Mouse (Mus musculus): Measurements from ENCODE around the gene Rflnb. TPM values are rescaled to one million over a fixed set of nuclear protein-coding genes. Genes with fewer than 3 reads are reported as not detected.

Gene Rflnb
- polyA plus RNA-seq, 1 experiment from 2014 or later: 54.4 TPM

DNA sequence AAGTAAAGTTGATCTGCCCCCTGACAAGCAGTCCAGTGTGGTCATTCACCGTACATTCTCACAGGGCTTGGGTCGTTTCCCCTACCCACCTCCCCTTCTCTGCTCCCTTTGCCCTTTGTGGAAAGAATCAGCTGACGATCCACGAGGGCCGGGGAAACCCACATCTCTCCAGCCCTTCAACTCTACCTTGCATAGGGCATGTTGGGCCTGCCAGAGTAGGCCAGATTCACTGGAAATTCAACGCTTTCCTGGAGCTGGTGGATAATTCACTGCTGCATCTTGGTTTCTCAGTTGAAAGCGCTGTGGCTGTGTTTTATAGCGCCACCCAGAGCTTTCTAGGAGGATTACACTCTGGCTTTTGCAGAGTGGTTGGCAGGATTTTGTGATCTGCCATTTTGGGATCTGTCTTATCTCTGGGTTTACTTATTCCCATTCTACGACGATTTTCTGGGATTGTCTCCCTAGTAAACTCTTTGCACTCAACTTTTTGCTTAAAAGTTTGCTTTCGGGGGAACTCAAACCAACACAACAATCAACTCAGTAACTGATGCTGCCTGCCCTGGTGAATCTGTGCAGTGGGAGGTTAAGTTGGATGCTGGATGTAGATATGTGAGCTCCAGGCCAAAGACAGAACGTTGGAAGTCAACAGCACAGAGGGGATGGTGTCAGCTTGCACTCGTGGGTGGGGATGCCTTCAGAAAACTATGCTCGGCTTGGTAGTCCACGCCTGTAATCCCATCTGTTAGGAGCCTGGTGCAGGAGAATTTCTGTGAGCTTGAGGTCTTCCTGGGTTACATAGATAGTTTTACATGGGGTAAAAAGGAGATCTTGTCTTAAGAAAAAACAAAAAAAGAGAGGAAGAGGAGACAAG, 36.4 kb downstream of the Rflnb start:
- peak; percentile 41 for TF ChIP-seq CTCF (IDR thresholded peaks at IDR 0.05)
- TF ChIP-seq EP300 (IDR thresholded peaks at IDR 0.05): no peak
- no peaks in the 10 kb centered on the region for H3K9me3 ChIP-seq (ENCODE audit: low read length)
- no peaks in the 10 kb centered on the region for H3K27me3 ChIP-seq (replicated peaks; ENCODE audit: insufficient read depth, low read length)
- no peak overlapping the region for H3K4me2 ChIP-seq (replicated peaks; ENCODE audit: low read depth, low read length)
- no peaks in the 10 kb centered on the region for H3K36me3 ChIP-seq (ENCODE audit: insufficient read depth, low read length)
- no peak overlapping the region for H3K9ac ChIP-seq (replicated peaks; ENCODE audit: low read depth)
- H3K27ac ChIP-seq (ENCODE audit: low read length): no peak overlapping the region
- no peaks in the 10 kb centered on the region for H3K4me1 ChIP-seq (ENCODE audit: insufficient read depth, low read depth, low read length)
- 70% methylated on average over 15 of the region's 15 CpGs for WGBS
- ATAC-seq: no peak
- DNase-seq (ENCODE audit: low spot score): no peak
- H3K4me3 ChIP-seq (ENCODE audit: low read depth, low read length): no peak overlapping the region

DNA sequence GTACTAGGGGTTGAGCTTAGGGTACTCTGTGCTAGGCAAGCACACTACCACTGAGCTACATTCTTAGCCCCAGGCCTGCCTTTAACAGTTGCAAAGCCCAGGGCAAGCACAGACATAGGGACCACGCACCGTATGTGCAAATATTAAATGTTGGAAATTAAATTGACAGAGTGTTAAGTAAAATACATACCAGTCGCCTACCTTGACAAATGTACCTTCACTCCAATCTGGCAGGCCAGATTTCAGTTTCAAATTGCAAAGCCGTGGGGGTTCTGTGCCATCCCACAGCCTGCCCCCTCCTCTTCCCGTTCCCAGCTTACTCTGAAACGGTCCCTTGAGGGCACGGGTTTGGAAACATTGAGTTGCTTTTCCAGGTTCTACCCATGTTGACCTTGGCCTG, 41.6 kb downstream of the Rflnb start:
- no peak overlapping the region for H3K9ac ChIP-seq (replicated peaks; ENCODE audit: low read depth)
- no peaks in the 10 kb centered on the region for H3K9me3 ChIP-seq (ENCODE audit: low read length)
- no peak overlapping the region for H3K4me2 ChIP-seq (replicated peaks; ENCODE audit: low read depth, low read length)
- no peaks in the 10 kb centered on the region for H3K27me3 ChIP-seq (replicated peaks; ENCODE audit: insufficient read depth, low read length)
- H3K36me3 ChIP-seq (ENCODE audit: insufficient read depth, low read length): no peaks in the 10 kb centered on the region
- DNase-seq (ENCODE audit: low spot score): no peak
- TF ChIP-seq EP300 (IDR thresholded peaks at IDR 0.05) (no peak), CTCF (IDR thresholded peaks at IDR 0.05) (no peak)
- H3K27ac ChIP-seq (ENCODE audit: low read length): no peak overlapping the region
- ATAC-seq: no peak
- H3K4me1 ChIP-seq (ENCODE audit: insufficient read depth, low read depth, low read length): no peaks in the 10 kb centered on the region
- WGBS: 63% methylated on average over 7 of the region's 7 CpGs
- no peak overlapping the region for H3K4me3 ChIP-seq (ENCODE audit: low read depth, low read length)

GRCm38 (mm10) chr11:75984581-75984980, 43.0 kb downstream of the Rflnb start:
- H3K9ac ChIP-seq (replicated peaks; ENCODE audit: low read depth): no peak overlapping the region
- no peaks in the 10 kb centered on the region for H3K4me1 ChIP-seq (ENCODE audit: insufficient read depth, low read depth, low read length)
- TF ChIP-seq CTCF (IDR thresholded peaks at IDR 0.05) (no peak), EP300 (IDR thresholded peaks at IDR 0.05) (no peak)
- no peaks in the 10 kb centered on the region for H3K27me3 ChIP-seq (replicated peaks; ENCODE audit: insufficient read depth, low read length)
- no peak overlapping the region for H3K4me2 ChIP-seq (replicated peaks; ENCODE audit: low read depth, low read length)
- no peaks in the 10 kb centered on the region for H3K36me3 ChIP-seq (ENCODE audit: insufficient read depth, low read length)
- H3K4me3 ChIP-seq (ENCODE audit: low read depth, low read length): no peak overlapping the region
- no peak overlapping the region for H3K27ac ChIP-seq (ENCODE audit: low read length)
- H3K9me3 ChIP-seq (ENCODE audit: low read length): no peaks in the 10 kb centered on the region
- DNase-seq (ENCODE audit: low spot score) (no peak), ATAC-seq (no peak)
- 33% methylated on average over 1 of the region's 1 CpGs for WGBS

GRCm38 (mm10) chr11:75983194-75983593, 44.4 kb downstream of the Rflnb start:
- no peaks in the 10 kb centered on the region for H3K36me3 ChIP-seq (ENCODE audit: insufficient read depth, low read length)
- DNase-seq (ENCODE audit: low spot score) (no peak), ATAC-seq (no peak)
- H3K4me2 ChIP-seq (replicated peaks; ENCODE audit: low read depth, low read length): no peak overlapping the region
- H3K27me3 ChIP-seq (replicated peaks; ENCODE audit: insufficient read depth, low read length): no peaks in the 10 kb centered on the region
- TF ChIP-seq CTCF (IDR thresholded peaks at IDR 0.05): peak; percentile 37
- TF ChIP-seq EP300 (IDR thresholded peaks at IDR 0.05): no peak
- no peak overlapping the region for H3K4me3 ChIP-seq (ENCODE audit: low read depth, low read length)
- no peak overlapping the region for H3K27ac ChIP-seq (ENCODE audit: low read length)
- H3K9me3 ChIP-seq (ENCODE audit: low read length): no peaks in the 10 kb centered on the region
- no peaks in the 10 kb centered on the region for H3K4me1 ChIP-seq (ENCODE audit: insufficient read depth, low read depth, low read length)
- no peak overlapping the region for H3K9ac ChIP-seq (replicated peaks; ENCODE audit: low read depth)
- WGBS: 79% methylated on average over 4 of the region's 4 CpGs

DNA sequence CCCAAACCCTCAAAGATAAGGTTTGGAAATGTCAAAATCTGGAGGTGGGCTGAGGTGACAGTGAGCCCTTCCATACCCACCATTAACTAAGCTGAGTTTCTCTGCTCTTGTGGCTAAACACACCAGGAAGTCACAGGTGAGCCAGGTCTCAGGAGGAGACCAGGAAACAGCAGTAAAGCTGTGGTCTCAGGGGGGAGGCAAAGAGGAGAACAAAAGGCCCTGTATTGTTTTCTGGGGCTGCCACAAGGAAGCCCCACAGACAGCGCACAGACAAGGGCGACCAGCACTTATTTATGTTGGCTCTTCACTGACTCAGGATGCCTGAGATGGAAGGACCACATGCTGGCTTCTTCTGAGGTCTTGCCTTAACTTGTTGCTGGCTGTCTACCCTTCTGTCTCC, 47.2 kb downstream of the Rflnb start:
- no peak overlapping the region for H3K4me2 ChIP-seq (replicated peaks; ENCODE audit: low read depth, low read length)
- no peaks in the 10 kb centered on the region for H3K4me1 ChIP-seq (ENCODE audit: insufficient read depth, low read depth, low read length)
- H3K4me3 ChIP-seq (ENCODE audit: low read depth, low read length): no peak overlapping the region
- TF ChIP-seq EP300 (IDR thresholded peaks at IDR 0.05) (no peak), CTCF (IDR thresholded peaks at IDR 0.05) (no peak)
- WGBS: 19% methylated on average over 2 of the region's 2 CpGs
- ATAC-seq: no peak
- no peak overlapping the region for H3K27ac ChIP-seq (ENCODE audit: low read length)
- no peaks in the 10 kb centered on the region for H3K9me3 ChIP-seq (ENCODE audit: low read length)
- H3K36me3 ChIP-seq (ENCODE audit: insufficient read depth, low read length): no peaks in the 10 kb centered on the region
- no peak overlapping the region for H3K9ac ChIP-seq (replicated peaks; ENCODE audit: low read depth)
- no peak for DNase-seq (ENCODE audit: low spot score)
- no peaks in the 10 kb centered on the region for H3K27me3 ChIP-seq (replicated peaks; ENCODE audit: insufficient read depth, low read length)

DNA sequence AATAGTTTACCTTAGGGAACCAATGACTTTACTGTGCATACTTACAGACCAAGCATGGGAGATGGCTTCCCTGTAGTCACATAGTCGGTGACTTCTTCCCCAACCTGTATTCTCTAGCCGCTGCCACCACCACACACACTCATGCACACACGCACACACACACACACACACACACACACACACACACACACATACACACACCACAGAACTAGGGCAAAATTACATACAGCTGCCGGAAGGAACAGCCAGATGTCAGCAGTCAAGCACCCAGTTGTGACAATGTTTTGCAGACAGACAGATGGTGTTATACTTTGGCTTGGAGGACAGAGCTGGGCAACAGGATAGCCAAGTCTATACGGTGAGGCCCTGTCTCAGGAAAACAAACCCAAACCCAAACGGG, 49.5 kb downstream of the Rflnb start:
- WGBS: 66% methylated on average over 6 of the region's 6 CpGs
- Histone ChIP-seq H3K4me2 (replicated peaks; ENCODE audit: low read depth, low read length) (no peak overlapping the region), H3K9ac (replicated peaks; ENCODE audit: low read depth) (no peak overlapping the region), H3K27me3 (replicated peaks; ENCODE audit: insufficient read depth, low read length) (no peaks in the 10 kb centered on the region), H3K36me3 (ENCODE audit: insufficient read depth, low read length) (no peaks in the 10 kb centered on the region), H3K4me3 (ENCODE audit: low read depth, low read length) (no peak overlapping the region), H3K27ac (ENCODE audit: low read length) (no peak overlapping the region), H3K4me1 (ENCODE audit: insufficient read depth, low read depth, low read length) (no peaks in the 10 kb centered on the region), H3K9me3 (ENCODE audit: low read length) (no peaks in the 10 kb centered on the region)
- DNase-seq (ENCODE audit: low spot score) (no peak), ATAC-seq (no peak; the same call in 1 of the 2 replicates)
- no peak for TF ChIP-seq EP300 (IDR thresholded peaks at IDR 0.05)
- TF ChIP-seq CTCF (IDR thresholded peaks at IDR 0.05): no peak

All from lung, postnatal 0 days (tissue).